Mouse (Mus musculus) embryonic facial prominence, embryonic 15.5 days (tissue): ENCODE data around the gene Rdh7. TPM values are rescaled to one million over a fixed set of nuclear protein-coding genes. Genes with fewer than 3 reads are reported as not detected.
"Not testable (repeated sequence)": the region's sequence is repeated elsewhere in the genome, so short reads cannot be mapped to it uniquely, and the experiment has no call there.

ENCODE experiments used
- ATAC-seq: fragments of 200-750 bp; cut with Nextera tagmentation; 2 replicates; pipeline ENCODE4 v1.8.0; 2017; ENCODE audit warnings: low read depth, moderate TSS enrichment; ENCODE audit not compliant: insufficient number of reproducible peaks, low FRiP score, low TSS enrichment
- H3K27ac ChIP-seq: fragments of 300-500 bp; sonication (generic); replicated peaks from 2 replicates; pipeline ENCODE4 v1.5.1; 2015; ENCODE audit warnings: mild to moderate bottlenecking, inconsistent platforms
- H3K27me3 ChIP-seq: fragments of 300-500 bp; sonication (generic); 2 replicates; pipeline ENCODE4 v1.6.1; 2015; ENCODE audit warnings: inconsistent platforms
- H3K36me3 ChIP-seq: fragments of 300-500 bp; sonication (generic); 2 replicates; pipeline ENCODE4 v1.6.1; 2015; ENCODE audit warnings: mild to moderate bottlenecking, inconsistent platforms
- H3K4me1 ChIP-seq: fragments of 300-500 bp; sonication (generic); 2 replicates; pipeline ENCODE4 v1.6.1; 2015; ENCODE audit warnings: inconsistent platforms
- H3K4me2 ChIP-seq: fragments of 300-500 bp; sonication (generic); replicated peaks from 2 replicates; pipeline ENCODE4 v1.6.1; 2015; ENCODE audit warnings: mild to moderate bottlenecking, inconsistent platforms
- H3K4me3 ChIP-seq: fragments of 300-500 bp; sonication (generic); replicated peaks from 2 replicates; pipeline ENCODE4 v1.5.1; 2015; ENCODE audit warnings: mild to moderate bottlenecking, inconsistent platforms
- H3K9ac ChIP-seq: fragments of 300-500 bp; sonication (generic); 2 replicates; pipeline ENCODE4 v1.6.1; 2015; ENCODE audit warnings: inconsistent platforms
- H3K9me3 ChIP-seq: fragments of 300-500 bp; sonication (generic); replicated peaks from 2 replicates; pipeline ENCODE4 v1.6.1; 2016; ENCODE audit warnings: inconsistent platforms
- WGBS: fragments of 180-500 bp; shearing (Covaris S2); methylation state at CpG from one replicate; pipeline ENCODE4 v1.1.7; 2015; 5-methylcytosine and 5-hydroxymethylcytosine counted together
- polyA plus RNA-seq: library from polyadenylated mRNA; unstranded; fragments of >200 nt; fragmentation: Nextera tagmentation; extraction: Ambion mirVana; gene quantifications from 2 replicates; pipeline ENCODE4 v1.2.1, GENCODE M21; 2015

The Rdh7 gene
- polyA plus RNA-seq, 1 experiment from 2014 or later: not detected

GRCm38 (mm10) chr10:127848089-127848488 lies 40.5 kb downstream of the Rdh7 start:
- Histone ChIP-seq H3K36me3 (no peaks in the 10 kb centered on the region), H3K9ac (no peak overlapping the region), H3K4me1 (no peaks in the 10 kb centered on the region), H3K9me3 (no peaks in the 10 kb centered on the region), H3K27me3 (no peaks in the 10 kb centered on the region), H3K4me2 (no peak overlapping the region), H3K4me3 (no peak overlapping the region), H3K27ac (no peak overlapping the region)
- ATAC-seq: no peak
- WGBS: 78% methylated on average over 1 of the region's 1 CpGs

- ATAC-seq: not testable (repeated sequence)
Measured at GRCm38 (mm10) chr10:127845945-127846344, 42.7 kb downstream of the Rdh7 start.

GRCm38 (mm10) chr10:127840776-127841175 lies 47.8 kb downstream of the Rdh7 start:
- 67% methylated on average over 2 of the region's 2 CpGs for WGBS
- H3K4me3 ChIP-seq: no peak overlapping the region
- no peaks in the 10 kb centered on the region for H3K36me3 ChIP-seq
- H3K4me2 ChIP-seq: no peak overlapping the region
- ATAC-seq: no peak
- H3K27ac ChIP-seq: no peak overlapping the region
- no peaks in the 10 kb centered on the region for H3K27me3 ChIP-seq
- H3K4me1 ChIP-seq: no peaks in the 10 kb centered on the region
- no peaks in the 10 kb centered on the region for H3K9me3 ChIP-seq
- no peak overlapping the region for H3K9ac ChIP-seq

More at GRCm38 (mm10) chr10:127845945-127846344, 42.7 kb downstream of the Rdh7 start:
- H3K27me3 ChIP-seq, H3K36me3 ChIP-seq, H3K4me3 ChIP-seq, H3K9me3 ChIP-seq, H3K4me1 ChIP-seq, H3K9ac ChIP-seq, H3K4me2 ChIP-seq, H3K27ac ChIP-seq: not testable (repeated sequence)
- WGBS: 92% methylated on average over 5 of the region's 5 CpGs

- H3K4me1 ChIP-seq: no peaks in the 10 kb centered on the region
- WGBS: 85% methylated on average over 2 of the region's 2 CpGs
- no peak for ATAC-seq
Measured at GRCm38 (mm10) chr10:127838539-127838938, 50.1 kb downstream of the Rdh7 start.

GRCm38 (mm10) chr10:127837793-127838192 lies 50.8 kb downstream of the Rdh7 start:
- H3K9me3 ChIP-seq, H3K27ac ChIP-seq, H3K4me3 ChIP-seq, H3K27me3 ChIP-seq, ATAC-seq, H3K4me1 ChIP-seq, H3K9ac ChIP-seq, H3K36me3 ChIP-seq, H3K4me2 ChIP-seq: not testable (repeated sequence)
- WGBS: 93% methylated on average over 5 of the region's 5 CpGs

More at GRCm38 (mm10) chr10:127838539-127838938, 50.1 kb downstream of the Rdh7 start:
- H3K4me2 ChIP-seq: no peak overlapping the region
- no peak overlapping the region for H3K4me3 ChIP-seq
- no peak overlapping the region for H3K9ac ChIP-seq
- H3K36me3 ChIP-seq: no peaks in the 10 kb centered on the region
- no peaks in the 10 kb centered on the region for H3K9me3 ChIP-seq
- no peaks in the 10 kb centered on the region for H3K27me3 ChIP-seq
- H3K27ac ChIP-seq: no peak overlapping the region

- Histone ChIP-seq H3K4me2 (no peak overlapping the region), H3K27ac (no peak overlapping the region), H3K27me3 (no peaks in the 10 kb centered on the region), H3K4me1 (no peaks in the 10 kb centered on the region), H3K36me3 (no peaks in the 10 kb centered on the region), H3K9ac (no peak overlapping the region), H3K4me3 (no peak overlapping the region), H3K9me3 (no peaks in the 10 kb centered on the region)
- no peak for ATAC-seq
- 82% methylated on average over 5 of the region's 5 CpGs for WGBS
Measured at GRCm38 (mm10) chr10:127835292-127835691, 53.3 kb downstream of the Rdh7 start.

- not testable (repeated sequence) for H3K4me3 ChIP-seq, H3K4me1 ChIP-seq, H3K4me2 ChIP-seq, H3K36me3 ChIP-seq, ATAC-seq, H3K9me3 ChIP-seq, H3K27ac ChIP-seq, H3K27me3 ChIP-seq, H3K9ac ChIP-seq
- 96% methylated on average over 1 of the region's 1 CpGs for WGBS
Measured at GRCm38 (mm10) chr10:127834186-127834585, 54.4 kb downstream of the Rdh7 start.

Other genes with a start within 250 kb of the Rdh7 start
- gene Stat6, start 245.8 kb downstream of the Rdh7 start, polyA plus RNA-seq: 35.3 and 36.2 TPM in 2 replicates
- 10.1 and 11.3 TPM in 2 replicates for gene Nemp1, start 221.9 kb downstream of the Rdh7 start, polyA plus RNA-seq
- 30.8 and 33.2 TPM in 2 replicates for gene Nab2, start 220.2 kb downstream of the Rdh7 start, polyA plus RNA-seq
- 0.49 and 0.57 TPM in 2 replicates for gene Myo1a, start 183.6 kb downstream of the Rdh7 start, polyA plus RNA-seq
- gene Tac2, start 164.3 kb downstream of the Rdh7 start, polyA plus RNA-seq: 0.25 TPM in 1 of 2 replicates, not detected in the other
- 3.1 and 3.2 TPM in 2 replicates for gene Zbtb39, start 149.3 kb downstream of the Rdh7 start, polyA plus RNA-seq
- 1.5 and 2.0 TPM in 2 replicates for gene Gpr182, start 137.1 kb downstream of the Rdh7 start, polyA plus RNA-seq
- 0.36 and 0.38 TPM in 2 replicates for gene Rdh1, start 129.1 kb downstream of the Rdh7 start, polyA plus RNA-seq
- gene Rdh16f1, start 129.0 kb downstream of the Rdh7 start, polyA plus RNA-seq: 1.9 and 2.1 TPM in 2 replicates
- not detected in 2 replicates for gene Rdh9, start 112.4 kb downstream of the Rdh7 start, polyA plus RNA-seq
- 0.11 TPM in 1 of 2 replicates, not detected in the other for gene Rdh16, start 87.7 kb downstream of the Rdh7 start, polyA plus RNA-seq
- not detected in 2 replicates for gene Rdh19, start 38.9 kb downstream of the Rdh7 start, polyA plus RNA-seq
- gene Rdh16f2, start 22.3 kb downstream of the Rdh7 start, polyA plus RNA-seq: not detected in 2 replicates
- gene Sdr9c7, start 9.7 kb upstream of the Rdh7 start, polyA plus RNA-seq: 5.5 and 6.7 TPM in 2 replicates
- gene Hsd17b6, start 118.8 kb upstream of the Rdh7 start, polyA plus RNA-seq: 0.38 and 1.1 TPM in 2 replicates
- gene Prim1, start 126.4 kb upstream of the Rdh7 start, polyA plus RNA-seq: 65.6 and 68.6 TPM in 2 replicates
- 690 and 754 TPM in 2 replicates for gene Naca, start 146.8 kb upstream of the Rdh7 start, polyA plus RNA-seq
- 453 and 461 TPM in 2 replicates for gene Ptges3, start 170.1 kb upstream of the Rdh7 start, polyA plus RNA-seq
- 1,910 and 2,016 TPM in 2 replicates for gene Atp5b, start 194.5 kb upstream of the Rdh7 start, polyA plus RNA-seq
- 11.0 and 12.2 TPM in 2 replicates for gene Baz2a, start 202.8 kb upstream of the Rdh7 start, polyA plus RNA-seq